Mouse (Mus musculus): ENCODE measurements around the gene Olfr1480. TPM values are rescaled to one million over a fixed set of nuclear protein-coding genes. Genes with fewer than 3 reads are reported as not detected.

Gene Olfr1480
- not detected in 2 replicates for polyA plus RNA-seq (2012; rRNA removed; ENCODE audit: low replicate concordance)

GRCm38 (mm10) chr19:13527613-13528012, at the start of gene Olfr1480:
Gene Olfr1480 (plus strand): TSS chr19:13527913.

GRCm38 (mm10) chr19:13480096-13480495, 47.6 kb upstream of the Olfr1480 start, which contains the start of gene Olfr1475:
Gene Olfr1475 (minus strand): TSS chr19:13480196.

GRCm38 (mm10) chr19:13500246-13500645, 27.5 kb upstream of the Olfr1480 start, which contains the start of gene Olfr1477:
Gene Olfr1477 (plus strand): TSS chr19:13500546.

Other genes starting within 250 kb of the Olfr1480 start
- not detected in 2 replicates for gene Olfr1465, start 212.4 kb upstream of the Olfr1480 start, polyA plus RNA-seq (2012; rRNA removed; ENCODE audit: low replicate concordance)
- gene Olfr1466, start 189.1 kb upstream of the Olfr1480 start, polyA plus RNA-seq (2012; rRNA removed; ENCODE audit: low replicate concordance) = not detected in 2 replicates
- not detected in 2 replicates for gene Olfr1467, start 165.7 kb upstream of the Olfr1480 start, polyA plus RNA-seq (2012; rRNA removed; ENCODE audit: low replicate concordance)
- gene Olfr1469, start 120.1 kb upstream of the Olfr1480 start, polyA plus RNA-seq (2012; rRNA removed; ENCODE audit: low replicate concordance) = not detected in 2 replicates
- gene Olfr1471, start 84.5 kb upstream of the Olfr1480 start, polyA plus RNA-seq (2012; rRNA removed; ENCODE audit: low replicate concordance) = not detected in 2 replicates
- gene Olfr1472, start 71.8 kb upstream of the Olfr1480 start, polyA plus RNA-seq (2012; rRNA removed; ENCODE audit: low replicate concordance) = not detected in 2 replicates
- not detected in 2 replicates for gene Olfr1474, start 58.3 kb upstream of the Olfr1480 start, polyA plus RNA-seq (2012; rRNA removed; ENCODE audit: low replicate concordance)
- gene Olfr1475, start 47.7 kb upstream of the Olfr1480 start, polyA plus RNA-seq (2012; rRNA removed; ENCODE audit: low replicate concordance) = not detected in 2 replicates
- not detected in 2 replicates for gene Olfr1477, start 27.4 kb upstream of the Olfr1480 start, polyA plus RNA-seq (2012; rRNA removed; ENCODE audit: low replicate concordance)
- not detected in 2 replicates for gene Olfr1484, start 55.6 kb downstream of the Olfr1480 start, polyA plus RNA-seq (2012; rRNA removed; ENCODE audit: low replicate concordance)
- gene Olfr1487, start 89.5 kb downstream of the Olfr1480 start, polyA plus RNA-seq (2012; rRNA removed; ENCODE audit: low replicate concordance) = not detected in 2 replicates
- not detected in 2 replicates for gene Olfr1489, start 103.7 kb downstream of the Olfr1480 start, polyA plus RNA-seq (2012; rRNA removed; ENCODE audit: low replicate concordance)
- not detected in 2 replicates for gene Olfr1490, start 123.2 kb downstream of the Olfr1480 start, polyA plus RNA-seq (2012; rRNA removed; ENCODE audit: low replicate concordance)
- gene Olfr1491, start 169.4 kb downstream of the Olfr1480 start, polyA plus RNA-seq (2012; rRNA removed; ENCODE audit: low replicate concordance) = not detected in 2 replicates
- gene Olfr1493-ps1, start 195.4 kb downstream of the Olfr1480 start, polyA plus RNA-seq (2012; rRNA removed; ENCODE audit: low replicate concordance) = not detected in 2 replicates
- gene Olfr1494, start 211.8 kb downstream of the Olfr1480 start, polyA plus RNA-seq (2012; rRNA removed; ENCODE audit: low replicate concordance) = not detected in 2 replicates
- not detected in 2 replicates for gene Olfr1495, start 236.7 kb downstream of the Olfr1480 start, polyA plus RNA-seq (2012; rRNA removed; ENCODE audit: low replicate concordance)
- gene Olfr1496, start 250.0 kb downstream of the Olfr1480 start, polyA plus RNA-seq (2012; rRNA removed; ENCODE audit: low replicate concordance) = not detected in 2 replicates